Mouse (Mus musculus): Measurements from ENCODE around the gene Tpt1. TPM values are rescaled to one million over a fixed set of nuclear protein-coding genes. Genes with fewer than 3 reads are reported as not detected.
A peak's percentile ranks its signal among the peaks of the same experiment; 100 is the strongest.

Gene Tpt1
- polyA plus RNA-seq, 1 experiment from 2014 or later, result 1,034 TPM

- 0 out of 2 replicates have a peak, but pooled peaks cover 3% of the 10 kb centered on the region for H3K9me3 ChIP-seq (ENCODE audit: control insufficient read depth, low read length)
- H3K36me3 ChIP-seq (ENCODE audit: control insufficient read depth, insufficient read depth, low read length), result no peaks in the 10 kb centered on the region
- no peaks in the 10 kb centered on the region for H3K27me3 ChIP-seq (replicated peaks; ENCODE audit: control insufficient read depth, insufficient read depth, low read length)
- no peak for ATAC-seq (replicated peaks; ENCODE audit: low FRiP score)
- no peak overlapping the region for H3K4me3 ChIP-seq (ENCODE audit: low read depth, low read length)
- no peak overlapping the region for H3K9ac ChIP-seq (ENCODE audit: low read depth, low read length)
- no peak overlapping the region for H3K4me2 ChIP-seq
- no peak overlapping the region for H3K27ac ChIP-seq (ENCODE audit: low read depth, low read length)
- WGBS, result 19% methylated on average over 21 of the region's 21 CpGs
- no peaks in the 10 kb centered on the region for H3K4me1 ChIP-seq (replicated peaks; ENCODE audit: control insufficient read depth, insufficient read depth, low read length)
- peak; percentile 68 for DNase-seq (ENCODE audit: low spot score)
Measured at GRCm38 (mm10) chr14:75876320-75877043, 31.6 kb downstream of the Tpt1 start.

- Histone ChIP-seq H3K4me2 (no peak overlapping the region), H3K27ac (ENCODE audit: low read depth, low read length) (no peak overlapping the region), H3K36me3 (ENCODE audit: control insufficient read depth, insufficient read depth, low read length) (no peaks in the 10 kb centered on the region), H3K4me3 (ENCODE audit: low read depth, low read length) (no peak overlapping the region), H3K4me1 (replicated peaks; ENCODE audit: control insufficient read depth, insufficient read depth, low read length) (no peaks in the 10 kb centered on the region), H3K9ac (ENCODE audit: low read depth, low read length) (no peak overlapping the region), H3K27me3 (replicated peaks; ENCODE audit: control insufficient read depth, insufficient read depth, low read length) (no peaks in the 10 kb centered on the region), H3K9me3 (ENCODE audit: control insufficient read depth, low read length) (no peaks in the 10 kb centered on the region)
- 84% methylated on average over 3 of the region's 3 CpGs for WGBS
- DNase-seq (ENCODE audit: low spot score) (no peak), ATAC-seq (replicated peaks; ENCODE audit: low FRiP score) (no peak)
Measured at GRCm38 (mm10) chr14:75877297-75877696, 32.4 kb downstream of the Tpt1 start.

DNA sequence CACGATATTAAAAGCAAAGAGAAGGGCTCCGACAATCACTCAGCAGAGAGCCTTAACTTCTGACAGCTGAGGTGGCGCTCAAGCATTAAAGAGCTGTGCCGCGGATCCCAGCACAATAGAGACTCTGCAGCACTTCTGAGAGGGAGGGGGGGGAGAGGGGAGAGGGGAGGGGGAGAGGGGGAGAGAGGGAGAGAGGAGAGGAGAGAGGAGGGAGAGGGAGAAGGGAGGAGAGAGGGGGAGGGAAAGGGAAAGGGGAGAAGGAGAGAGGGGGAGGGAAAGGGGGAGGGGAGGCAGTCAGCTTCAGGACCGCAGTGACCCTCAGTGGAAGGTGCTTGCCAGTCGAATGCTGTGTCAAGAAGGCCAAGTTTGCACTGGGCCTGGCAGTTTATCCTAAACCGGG is 34.1 kb downstream of the Tpt1 start:
- Histone ChIP-seq H3K4me2 (no peak overlapping the region), H3K4me3 (ENCODE audit: low read depth, low read length) (no peak overlapping the region), H3K27me3 (replicated peaks; ENCODE audit: control insufficient read depth, insufficient read depth, low read length) (no peaks in the 10 kb centered on the region), H3K4me1 (replicated peaks; ENCODE audit: control insufficient read depth, insufficient read depth, low read length) (no peaks in the 10 kb centered on the region), H3K36me3 (ENCODE audit: control insufficient read depth, insufficient read depth, low read length) (no peaks in the 10 kb centered on the region), H3K9me3 (ENCODE audit: control insufficient read depth, low read length) (no peaks in the 10 kb centered on the region), H3K27ac (ENCODE audit: low read depth, low read length) (no peak overlapping the region), H3K9ac (ENCODE audit: low read depth, low read length) (no peak overlapping the region)
- ATAC-seq (replicated peaks; ENCODE audit: low FRiP score) (no peak), DNase-seq (ENCODE audit: low spot score) (no peak)
- WGBS, result 25% methylated on average over 8 of the region's 8 CpGs

DNA sequence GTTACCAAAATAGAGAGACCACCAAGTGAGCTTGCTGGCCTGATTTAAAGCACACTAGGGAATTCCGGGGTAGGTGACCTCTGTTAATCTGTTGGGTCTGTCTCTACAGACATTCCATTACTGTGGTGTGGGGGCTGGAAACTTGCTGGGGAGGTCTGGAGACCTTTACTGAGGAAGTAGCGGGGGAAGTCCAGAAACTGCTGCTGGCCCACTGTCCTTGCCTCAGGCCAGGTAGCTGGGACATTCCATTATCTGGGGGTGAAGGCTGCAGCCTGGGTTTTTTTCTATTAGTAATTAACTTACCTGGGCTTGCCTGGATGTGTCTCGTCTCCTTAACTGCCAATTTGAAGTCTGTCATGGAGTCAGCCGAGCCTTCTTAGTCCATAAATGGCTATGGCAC is 37.0 kb downstream of the Tpt1 start:
- Histone ChIP-seq H3K4me1 (replicated peaks; ENCODE audit: control insufficient read depth, insufficient read depth, low read length) (no peaks in the 10 kb centered on the region), H3K4me3 (ENCODE audit: low read depth, low read length) (no peak overlapping the region), H3K9me3 (ENCODE audit: control insufficient read depth, low read length) (no peaks in the 10 kb centered on the region), H3K9ac (ENCODE audit: low read depth, low read length) (no peak overlapping the region), H3K27me3 (replicated peaks; ENCODE audit: control insufficient read depth, insufficient read depth, low read length) (no peaks in the 10 kb centered on the region), H3K4me2 (no peak overlapping the region), H3K27ac (ENCODE audit: low read depth, low read length) (no peak overlapping the region), H3K36me3 (ENCODE audit: control insufficient read depth, insufficient read depth, low read length) (no peaks in the 10 kb centered on the region)
- ATAC-seq (replicated peaks; ENCODE audit: low FRiP score), result no peak
- 46% methylated on average over 4 of the region's 4 CpGs for WGBS
- DNase-seq (ENCODE audit: low spot score), result no peak

- no peaks in the 10 kb centered on the region for H3K4me1 ChIP-seq (replicated peaks; ENCODE audit: control insufficient read depth, insufficient read depth, low read length)
- no peaks in the 10 kb centered on the region for H3K9me3 ChIP-seq (ENCODE audit: control insufficient read depth, low read length)
- 65% methylated on average over 5 of the region's 5 CpGs for WGBS
- ATAC-seq (replicated peaks; ENCODE audit: low FRiP score), result no peak
- no peaks in the 10 kb centered on the region for H3K27me3 ChIP-seq (replicated peaks; ENCODE audit: control insufficient read depth, insufficient read depth, low read length)
- H3K4me2 ChIP-seq, result no peak overlapping the region
- no peak overlapping the region for H3K9ac ChIP-seq (ENCODE audit: low read depth, low read length)
- no peaks in the 10 kb centered on the region for H3K36me3 ChIP-seq (ENCODE audit: control insufficient read depth, insufficient read depth, low read length)
- H3K4me3 ChIP-seq (ENCODE audit: low read depth, low read length), result no peak overlapping the region
- no peak overlapping the region for H3K27ac ChIP-seq (ENCODE audit: low read depth, low read length)
- no peak for DNase-seq (ENCODE audit: low spot score)
Measured at GRCm38 (mm10) chr14:75883330-75883729, 38.4 kb downstream of the Tpt1 start.

DNA sequence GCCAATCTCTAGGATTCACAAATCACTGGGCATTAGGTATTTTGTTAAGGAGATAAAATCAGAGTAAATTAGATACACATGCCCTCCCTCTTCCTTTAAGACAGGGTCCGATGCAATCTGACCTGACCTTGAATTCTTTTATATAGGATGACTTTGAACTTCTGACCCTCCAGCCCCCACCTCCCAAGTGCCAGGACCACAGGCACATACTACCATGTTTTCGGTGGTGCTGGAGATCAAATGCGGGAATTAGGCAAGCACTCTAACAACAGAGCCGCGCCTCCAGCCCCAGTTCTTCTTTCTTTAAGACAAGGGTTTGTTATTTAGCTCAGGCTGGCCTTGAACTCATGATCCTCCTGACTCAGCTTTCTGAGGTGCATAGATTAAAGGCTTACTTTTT is 39.0 kb downstream of the Tpt1 start:
- WGBS, result 78% methylated on average over 5 of the region's 5 CpGs
- no peaks in the 10 kb centered on the region for H3K4me1 ChIP-seq (replicated peaks; ENCODE audit: control insufficient read depth, insufficient read depth, low read length)
- H3K27ac ChIP-seq (ENCODE audit: low read depth, low read length), result no peak overlapping the region
- DNase-seq (ENCODE audit: low spot score), result no peak
- ATAC-seq (replicated peaks; ENCODE audit: low FRiP score), result no peak
- no peaks in the 10 kb centered on the region for H3K36me3 ChIP-seq (ENCODE audit: control insufficient read depth, insufficient read depth, low read length)
- H3K27me3 ChIP-seq (replicated peaks; ENCODE audit: control insufficient read depth, insufficient read depth, low read length), result no peaks in the 10 kb centered on the region
- no peak overlapping the region for H3K9ac ChIP-seq (ENCODE audit: low read depth, low read length)
- no peak overlapping the region for H3K4me3 ChIP-seq (ENCODE audit: low read depth, low read length)
- H3K4me2 ChIP-seq, result no peak overlapping the region
- H3K9me3 ChIP-seq (ENCODE audit: control insufficient read depth, low read length), result no peaks in the 10 kb centered on the region

DNA sequence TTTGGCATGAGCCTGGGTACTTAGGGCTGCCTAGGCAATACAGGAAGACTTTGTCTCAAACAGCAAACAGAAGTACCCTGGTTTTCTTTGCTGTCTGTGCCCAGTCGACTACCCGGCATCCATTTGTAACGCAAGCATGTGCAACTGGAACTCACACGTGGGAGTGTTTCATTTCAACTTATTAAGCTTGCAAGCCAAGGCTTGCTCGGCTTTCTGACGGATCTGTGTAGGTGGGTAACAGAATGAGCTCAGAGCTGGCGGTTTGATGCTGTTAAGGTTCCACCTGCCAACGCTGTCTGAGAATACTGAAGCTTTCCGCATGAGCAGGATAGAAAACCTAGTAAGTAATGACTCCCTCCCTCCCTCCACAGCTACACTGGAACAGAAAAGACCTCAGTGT is 47.2 kb downstream of the Tpt1 start:
- Histone ChIP-seq H3K9ac (ENCODE audit: low read depth, low read length) (no peak overlapping the region), H3K36me3 (ENCODE audit: control insufficient read depth, insufficient read depth, low read length) (no peaks in the 10 kb centered on the region), H3K4me2 (no peak overlapping the region), H3K4me3 (ENCODE audit: low read depth, low read length) (no peak overlapping the region), H3K27me3 (replicated peaks; ENCODE audit: control insufficient read depth, insufficient read depth, low read length) (no peaks in the 10 kb centered on the region), H3K4me1 (replicated peaks; ENCODE audit: control insufficient read depth, insufficient read depth, low read length) (no peaks in the 10 kb centered on the region), H3K27ac (ENCODE audit: low read depth, low read length) (no peak overlapping the region), H3K9me3 (ENCODE audit: control insufficient read depth, low read length) (no peaks in the 10 kb centered on the region)
- no peak for DNase-seq (ENCODE audit: low spot score)
- ATAC-seq (replicated peaks; ENCODE audit: low FRiP score), result no peak
- 88% methylated on average over 9 of the region's 9 CpGs for WGBS

Other genes with a start within 250 kb of the Tpt1 start
- gene Erich6b, start 202.8 kb upstream of the Tpt1 start, polyA plus RNA-seq (2014; fragmentation: Nextera tagmentation; extraction: Ambion mirVana), result not detected in 2 replicates
- gene Cog3, start 90.6 kb upstream of the Tpt1 start, polyA plus RNA-seq (2014; fragmentation: Nextera tagmentation; extraction: Ambion mirVana), result 18.1 and 19.3 TPM in 2 replicates
- gene Slc25a30, start 58.1 kb upstream of the Tpt1 start, polyA plus RNA-seq (2014; fragmentation: Nextera tagmentation; extraction: Ambion mirVana), result 6.4 and 7.3 TPM in 2 replicates
- 0.41 and 0.42 TPM in 2 replicates for gene Kctd4, start 109.9 kb downstream of the Tpt1 start, polyA plus RNA-seq (2014; fragmentation: Nextera tagmentation; extraction: Ambion mirVana)
- 56.9 and 59.6 TPM in 2 replicates for gene Gtf2f2, start 165.8 kb downstream of the Tpt1 start, polyA plus RNA-seq (2014; fragmentation: Nextera tagmentation; extraction: Ambion mirVana)